Mouse (Mus musculus) layer of hippocampus, postnatal 36 days (tissue): ENCODE measurements around the gene Rpl22l1. TPM values are rescaled to one million over a fixed set of nuclear protein-coding genes. Genes with fewer than 3 reads are reported as not detected.
"Not testable (repeated sequence)": the region's sequence is repeated elsewhere in the genome, so short reads cannot be mapped to it uniquely, and the experiment has no call there.

Source experiments
- DNase-seq, 2 experiments: peaks; one replicate each; pipeline ENCODE4 v3.0.0; 2022
- total RNA-seq, 2 experiments: library from RNA; stranded (reverse); gene quantifications; 2 replicates each; pipeline ENCODE4 v1.2.3; 2021

Rpl22l1 gene
- total RNA-seq: 100 to 1,000 TPM; 190 to 201 TPM

DNA sequence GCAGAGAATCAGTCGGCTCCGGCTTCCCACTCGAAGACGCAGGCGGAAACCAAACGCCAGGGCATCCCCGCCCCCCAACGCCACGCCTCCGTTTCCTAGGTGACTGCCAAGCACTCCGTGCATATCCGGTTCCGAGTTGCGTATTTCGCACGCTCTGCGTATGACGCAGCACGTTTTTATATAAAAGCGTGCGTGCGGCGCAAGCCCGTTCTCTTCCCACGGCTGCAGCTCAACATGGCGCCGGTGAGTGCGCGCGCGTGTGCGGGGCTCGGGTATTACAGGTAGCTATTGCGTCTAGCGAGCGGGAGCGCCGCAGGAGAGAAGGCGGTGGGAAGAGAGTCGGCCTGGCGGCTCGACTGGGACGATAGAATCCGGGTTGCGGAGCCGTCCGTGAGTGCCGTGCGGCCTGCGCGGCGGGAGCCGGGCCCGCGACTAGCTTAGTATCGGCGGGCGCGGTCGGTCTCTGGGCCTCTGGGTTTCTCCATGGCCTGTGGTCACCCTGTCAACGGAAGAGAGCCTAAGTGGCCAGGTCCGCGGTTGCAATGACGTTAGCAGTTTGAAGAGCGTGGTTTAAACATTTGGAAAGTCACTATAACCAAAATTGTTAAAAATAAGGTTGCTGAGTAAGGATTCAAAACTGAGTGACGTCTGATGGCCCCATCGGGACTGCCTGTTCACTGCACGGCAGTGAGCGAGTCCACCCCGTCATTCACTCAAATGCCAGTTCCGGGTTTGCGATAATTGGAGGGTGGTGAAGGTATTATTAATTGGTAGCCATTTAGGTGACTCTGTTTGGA, at the start of gene Rpl22l1:
TSS of gene Rpl22l1 (plus strand) at position 136 of the 797 bp plus-strand sequence.
- DNase-seq: peak; percentile 98 to 99

DNA sequence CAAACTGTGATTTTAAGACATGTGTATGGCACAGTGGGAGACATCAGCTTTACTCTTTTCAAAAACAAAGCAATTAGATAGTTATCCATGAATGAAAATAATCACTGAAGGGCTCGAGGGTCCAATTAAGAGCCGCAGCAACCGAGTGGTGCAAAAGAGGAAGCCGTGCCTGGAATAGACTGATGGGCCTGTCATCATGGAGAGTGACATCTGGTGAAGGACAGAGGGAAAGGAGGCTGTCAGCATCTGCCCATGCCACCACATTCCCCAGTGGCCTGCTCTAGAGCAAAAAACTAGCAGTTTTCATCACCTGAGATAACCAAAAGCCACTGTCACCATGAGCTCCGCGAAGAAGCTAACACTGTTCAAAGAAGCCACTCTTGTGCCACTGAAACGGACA, 49.8 kb upstream of the Rpl22l1 start:
- no peak for DNase-seq

DNA sequence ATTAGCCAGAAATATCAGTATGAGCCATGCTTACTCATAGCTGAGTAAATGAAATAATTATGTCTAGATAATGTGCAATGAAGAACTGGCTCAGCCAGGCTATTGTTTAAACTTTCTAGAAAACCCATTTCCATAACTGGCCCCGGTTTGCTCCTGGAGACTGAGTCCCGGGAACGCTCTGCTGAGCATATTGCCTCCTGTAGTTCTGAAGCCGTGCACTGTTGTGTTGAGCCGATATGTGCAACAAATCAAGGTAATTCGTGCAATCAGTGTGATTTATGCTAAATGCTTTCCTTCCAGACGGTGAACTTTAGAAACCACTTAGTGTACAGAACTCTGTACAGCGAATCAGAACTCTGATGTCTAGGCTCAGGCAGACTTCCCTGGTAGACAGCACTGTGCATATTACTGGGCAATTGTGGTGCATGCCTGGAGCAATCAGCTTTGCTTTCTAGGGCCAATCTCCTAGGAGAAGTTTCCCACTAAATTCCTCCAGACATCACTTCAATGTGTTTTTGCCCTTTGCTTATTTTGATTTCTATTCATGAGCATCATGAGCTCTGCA, 43.9 kb upstream of the Rpl22l1 start:
- no peak for DNase-seq

DNA sequence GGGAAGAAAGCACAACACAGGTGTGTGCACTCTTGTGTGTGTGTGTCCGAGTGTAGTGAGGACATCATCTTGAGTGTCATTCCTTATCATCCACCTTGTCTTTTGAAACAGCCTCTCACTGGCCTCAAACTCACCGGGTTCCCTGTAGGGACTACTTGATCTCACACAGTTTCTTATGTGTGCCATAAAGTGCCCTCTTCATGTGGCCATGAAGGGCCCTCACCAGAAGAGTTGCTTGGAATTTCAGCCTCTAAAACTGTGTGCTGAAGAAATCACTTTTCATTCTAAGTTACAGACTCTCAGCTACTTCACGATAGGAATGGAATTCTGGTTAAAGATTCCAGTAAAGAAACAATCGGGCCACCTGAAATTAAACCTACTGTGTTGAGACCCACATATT, 38.3 kb upstream of the Rpl22l1 start:
- DNase-seq: no peak

DNA sequence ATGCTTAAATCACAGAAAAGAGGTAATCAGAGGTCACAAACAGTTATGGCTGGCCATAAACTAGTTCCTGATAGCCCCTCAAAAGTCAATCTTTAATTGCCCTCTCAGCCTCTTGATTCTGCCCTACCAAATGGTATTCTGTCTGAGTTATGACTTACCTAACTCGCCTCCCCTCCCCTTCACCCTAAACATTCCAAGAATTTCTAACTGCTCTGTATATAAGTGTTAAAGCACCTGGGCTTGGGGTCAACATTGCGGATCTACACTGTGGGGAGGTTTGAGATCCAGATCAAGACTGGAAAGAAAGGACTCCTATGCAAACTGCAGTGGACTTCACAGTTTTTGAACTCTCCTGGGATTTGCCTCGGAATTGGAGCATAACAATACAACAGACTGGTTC, 37.0 kb upstream of the Rpl22l1 start:
- no peak for DNase-seq

DNA sequence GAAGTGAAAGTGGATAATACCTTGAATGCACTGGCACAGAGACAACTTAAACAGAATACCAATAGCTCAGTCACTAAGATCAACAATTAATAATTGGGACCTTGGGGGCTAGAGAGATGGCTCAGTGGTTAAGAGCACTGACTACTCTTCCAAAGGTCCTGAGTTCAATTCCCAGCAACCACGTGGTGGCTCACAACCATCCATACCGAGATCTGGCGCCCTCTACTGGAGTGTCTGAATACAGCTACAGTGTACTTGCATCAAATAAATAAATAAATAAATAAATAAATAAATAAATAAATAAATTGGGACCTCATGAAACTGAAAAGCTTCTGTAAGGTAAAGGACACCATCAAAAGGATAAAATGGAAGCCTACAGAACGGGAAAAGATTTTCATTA, 32.3 kb upstream of the Rpl22l1 start:
- not testable (repeated sequence) for DNase-seq

DNA sequence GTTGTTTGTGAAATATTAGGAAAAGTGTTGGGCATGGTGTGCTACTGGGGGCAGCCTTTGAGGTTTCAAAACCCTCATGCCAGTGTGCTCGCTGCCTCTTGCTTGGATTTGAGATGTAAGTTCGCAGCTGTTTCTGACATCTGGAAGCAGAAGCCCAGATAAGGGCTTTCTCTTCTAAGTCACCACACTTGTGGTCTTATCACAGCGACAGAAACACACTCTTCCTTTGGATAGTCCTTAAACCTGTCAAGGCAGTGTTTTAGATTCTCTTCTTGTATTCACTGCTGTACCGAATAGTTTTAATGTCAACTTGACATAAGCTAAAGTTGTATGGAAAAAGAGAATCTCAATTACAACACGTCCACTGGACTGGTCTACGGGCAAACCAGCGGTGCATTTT, 29.9 kb upstream of the Rpl22l1 start:
- DNase-seq: no peak

DNA sequence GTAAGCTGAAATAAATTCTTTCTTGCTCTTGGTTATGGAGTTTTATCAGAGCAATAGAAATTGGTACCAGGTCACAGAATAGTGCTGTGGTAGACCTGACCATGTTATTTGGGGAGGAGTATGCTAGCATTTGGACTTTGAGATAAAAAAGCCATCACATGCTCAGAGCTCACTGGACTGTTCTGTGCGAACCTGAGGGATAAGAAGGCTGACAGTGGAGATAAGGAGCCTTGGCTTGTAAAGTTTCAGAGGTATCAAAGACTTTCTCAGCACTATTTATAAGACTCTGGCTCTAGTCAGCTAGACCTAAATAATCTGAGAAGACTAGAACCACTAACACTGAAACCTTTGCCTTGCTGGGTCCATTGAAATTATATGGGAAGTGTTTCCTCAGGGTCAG, 29.3 kb upstream of the Rpl22l1 start:
- DNase-seq: no peak

DNA sequence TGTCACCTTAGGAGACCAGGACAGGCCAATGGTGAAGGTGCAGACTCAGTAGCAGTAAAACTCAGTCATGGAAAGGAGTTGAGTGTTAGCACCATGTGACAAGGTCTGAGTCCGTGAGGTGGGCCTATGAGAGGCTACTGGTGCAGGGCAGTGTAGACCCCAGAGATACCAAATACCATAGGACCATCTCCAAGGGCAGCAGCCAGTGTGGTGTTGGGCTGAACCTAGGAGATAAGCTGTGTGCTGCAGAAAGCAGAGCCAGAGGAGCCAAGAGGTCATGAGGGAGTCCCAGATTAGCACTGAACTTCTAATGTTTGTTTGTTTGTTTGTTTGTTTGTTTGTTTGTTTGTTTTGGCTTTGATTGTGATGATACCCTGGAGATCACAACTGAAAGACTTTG, 28.7 kb upstream of the Rpl22l1 start:
- DNase-seq: no peak

DNA sequence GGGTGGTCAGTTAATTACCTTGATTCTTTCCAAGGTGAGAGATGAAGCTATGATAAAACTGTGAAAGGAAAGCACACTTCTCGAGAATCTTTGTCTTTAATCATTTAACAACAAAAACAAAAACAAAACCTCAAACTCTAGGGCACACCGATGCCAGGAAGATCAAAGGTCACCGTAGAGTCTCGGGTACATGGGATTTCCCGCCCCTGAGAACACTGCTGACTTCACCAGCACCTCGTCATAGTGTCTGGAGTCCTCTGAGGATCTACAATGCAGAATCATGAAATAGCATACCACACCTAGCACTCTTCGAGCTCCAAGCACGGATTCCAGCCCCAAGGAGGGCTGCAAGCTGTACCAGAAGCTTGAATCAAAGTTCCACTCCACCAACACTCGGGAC, 24.7 kb upstream of the Rpl22l1 start:
- DNase-seq: no peak

DNA sequence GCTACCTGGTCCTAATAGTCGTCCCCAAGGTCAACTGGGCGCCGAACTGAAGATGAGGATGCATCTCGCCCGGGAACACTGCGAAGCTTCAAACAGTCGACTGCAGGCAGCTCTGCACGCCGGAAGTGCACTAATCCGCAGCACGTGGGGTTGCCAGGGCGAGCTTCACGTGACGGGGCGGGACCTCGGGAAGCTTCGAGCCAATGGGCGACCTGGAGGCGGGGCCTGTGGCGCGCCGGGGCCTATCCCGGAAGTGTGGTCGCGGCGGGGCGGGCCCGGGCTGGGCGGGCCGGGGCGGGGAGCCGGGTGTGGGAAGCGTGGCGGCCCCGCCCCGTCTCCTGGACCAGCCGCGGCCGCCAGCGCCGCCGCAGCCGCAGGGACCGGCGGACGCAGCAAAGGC, 24.2 kb upstream of the Rpl22l1 start, which contains the start of gene Eif5a2:
TSS of gene Eif5a2 (plus strand) at position 283 of the 400 bp plus-strand sequence.
- peak; percentile 88 to 90 for DNase-seq

DNA sequence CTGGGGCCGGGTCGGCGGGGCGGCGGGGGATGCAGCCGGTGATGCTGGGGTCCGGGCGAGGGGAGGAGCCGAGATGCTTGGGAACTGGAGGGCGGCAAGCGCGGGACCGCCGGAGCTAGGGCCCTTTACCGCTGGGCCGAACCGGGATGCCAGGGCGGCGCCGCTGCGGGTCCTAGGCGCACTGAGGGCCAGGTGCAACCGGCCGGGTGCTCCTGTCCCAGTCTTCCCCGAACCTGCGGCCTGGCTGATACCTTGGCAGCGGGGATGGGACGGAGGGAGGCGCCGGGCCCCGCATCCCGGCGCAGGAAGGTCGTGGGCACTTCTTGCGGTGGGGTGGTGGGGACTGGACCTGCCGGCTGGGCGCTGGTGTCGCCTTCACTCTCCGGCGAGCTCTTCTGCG, 23.8 kb upstream of the Rpl22l1 start:
- DNase-seq: no peak

DNA sequence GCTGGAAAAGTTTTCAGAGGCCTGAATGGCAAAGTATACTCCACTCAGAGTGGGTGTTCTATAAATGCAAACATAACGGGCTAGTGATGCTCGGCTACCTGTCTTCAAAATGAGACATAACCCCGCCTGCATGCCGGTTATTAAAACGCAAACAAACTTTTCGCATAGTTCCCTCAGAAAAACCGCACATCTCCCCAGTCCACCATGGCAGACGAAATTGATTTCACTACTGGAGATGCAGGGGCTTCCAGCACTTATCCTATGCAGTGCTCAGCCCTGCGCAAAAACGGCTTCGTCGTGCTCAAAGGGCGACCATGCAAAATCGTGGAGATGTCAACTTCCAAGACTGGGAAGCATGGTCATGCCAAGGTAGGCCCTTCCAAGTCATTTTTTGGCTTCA, 23.4 kb upstream of the Rpl22l1 start:
- no peak for DNase-seq

DNA sequence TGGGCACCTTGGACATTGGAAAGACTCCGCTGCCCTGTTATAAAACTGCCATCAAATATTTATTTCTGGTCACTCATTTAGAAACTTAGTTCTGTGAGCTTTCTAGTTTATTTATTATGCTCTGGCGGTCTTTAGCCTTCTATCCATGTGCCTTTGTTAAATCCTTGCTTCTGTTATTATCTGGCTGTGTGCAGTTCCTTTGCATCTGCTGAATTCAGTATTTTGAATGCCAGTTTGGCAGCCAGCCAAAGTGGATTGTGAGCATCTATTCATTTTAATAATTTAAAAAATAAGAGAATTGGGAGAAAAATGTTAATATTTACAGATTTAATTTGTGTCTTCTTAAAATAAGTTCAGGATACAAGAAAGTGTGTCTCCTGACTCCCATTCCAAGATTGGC, 21.1 kb upstream of the Rpl22l1 start:
- DNase-seq: no peak

DNA sequence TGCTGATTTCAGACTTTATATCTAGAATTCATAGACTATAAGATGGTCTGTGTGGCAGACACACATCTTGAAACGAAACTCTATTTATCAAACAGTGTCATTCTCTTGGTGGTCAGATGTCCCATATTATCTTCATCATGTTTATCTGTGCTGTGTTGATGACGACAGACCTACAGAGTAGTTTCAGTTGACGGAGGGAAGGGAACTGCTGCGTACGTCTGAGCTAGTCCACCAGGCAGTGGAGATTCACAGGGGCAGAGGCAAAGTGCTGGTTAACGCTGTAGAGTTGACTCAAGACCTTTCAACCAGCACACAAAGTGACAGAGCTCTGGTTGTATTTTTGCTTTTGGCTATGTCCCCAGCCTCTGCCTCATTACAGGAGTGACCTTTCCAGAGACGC, 10.4 kb upstream of the Rpl22l1 start:
- no peak for DNase-seq

DNA sequence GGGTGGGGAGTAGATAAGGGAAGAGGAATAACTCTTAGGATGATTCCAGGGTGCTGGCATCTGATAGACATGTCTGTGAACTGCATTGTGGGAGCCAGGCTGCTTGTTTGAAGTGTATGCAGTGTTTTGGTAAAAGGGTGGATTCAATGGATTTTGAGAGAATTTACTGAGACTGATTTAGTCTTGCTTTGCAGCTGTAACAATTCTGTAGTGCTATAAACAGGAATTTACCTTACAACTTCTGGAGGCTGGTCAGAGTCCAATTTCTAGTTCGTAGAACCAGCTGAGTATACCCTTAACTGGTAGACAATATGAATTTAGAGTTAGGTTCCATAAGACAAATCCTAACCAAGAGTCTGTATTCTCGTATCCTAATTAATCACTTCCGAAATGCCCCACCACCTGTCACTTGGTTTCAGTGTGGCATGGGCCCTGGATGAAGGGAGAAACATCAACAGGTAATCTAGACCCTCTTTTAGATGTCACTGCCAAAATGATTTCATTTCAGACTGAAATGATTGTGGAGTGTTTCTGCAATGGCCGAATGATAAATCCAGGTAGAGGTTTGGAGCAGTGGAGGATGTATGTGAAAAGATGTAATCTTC, 2.9 kb downstream of the Rpl22l1 start:
- DNase-seq: no peak

DNA sequence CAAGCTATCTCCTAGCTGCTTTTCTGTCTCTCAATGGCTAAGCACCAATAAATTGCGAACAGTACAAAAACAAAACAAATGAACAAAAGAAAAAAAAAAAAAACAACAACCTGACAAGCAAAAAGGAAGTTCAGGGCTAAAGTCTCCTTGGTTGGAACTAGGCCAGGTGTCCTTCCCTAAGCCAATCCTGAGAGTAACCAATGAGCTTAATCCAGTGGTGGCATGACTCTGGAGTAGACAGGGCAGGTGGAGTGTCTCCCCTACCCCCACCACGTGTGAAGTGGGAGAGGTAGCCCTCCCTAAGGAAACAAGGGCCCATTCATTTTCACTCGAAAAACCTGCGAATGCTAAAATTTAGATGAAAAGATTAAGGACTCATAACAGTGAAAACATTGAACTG, 6.2 kb downstream of the Rpl22l1 start:
- DNase-seq: no peak

DNA sequence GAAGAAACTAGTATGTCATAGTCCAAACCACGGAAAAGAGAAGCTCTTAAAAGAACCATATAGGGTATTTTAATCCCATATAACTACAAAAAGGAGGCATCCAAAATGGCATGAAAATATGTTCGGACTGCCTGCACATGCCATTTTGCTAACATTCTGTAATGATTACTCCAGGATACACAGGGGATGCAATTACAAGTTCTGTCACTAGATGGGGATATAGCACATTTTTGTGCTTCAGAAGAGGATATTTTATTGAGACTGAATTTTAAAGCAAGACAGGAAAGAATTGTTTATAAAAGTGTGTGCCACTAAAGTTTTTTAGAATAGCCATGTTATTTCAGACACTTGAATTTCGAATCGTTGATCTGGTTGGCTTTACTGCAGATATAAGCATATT, 9.1 kb downstream of the Rpl22l1 start:
- DNase-seq: no peak

DNA sequence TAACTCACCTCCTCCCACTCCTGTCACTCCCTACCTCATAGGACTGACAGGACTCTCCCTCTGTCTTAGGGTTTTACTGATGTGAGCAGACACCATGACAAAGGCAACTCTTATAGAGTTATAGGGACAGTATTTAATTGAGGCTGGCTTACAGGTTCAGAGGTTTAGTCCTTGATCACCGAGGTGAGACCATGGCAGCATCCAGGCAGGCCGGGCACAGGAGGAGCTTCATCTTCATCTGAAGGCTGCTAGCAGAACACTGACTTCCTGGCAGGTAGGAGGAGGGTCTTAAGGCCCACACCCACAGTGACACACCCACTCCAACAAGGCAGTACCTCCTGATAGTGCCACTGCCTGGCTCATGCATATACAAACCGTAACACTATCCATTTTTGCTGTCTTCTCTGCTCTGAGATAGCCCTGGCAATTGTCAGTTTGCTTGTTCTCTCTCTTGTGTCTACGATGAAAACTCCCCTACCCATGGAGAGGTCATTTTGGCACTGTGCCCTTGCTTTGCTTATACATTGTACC, 10.8 kb downstream of the Rpl22l1 start:
- DNase-seq: no peak

DNA sequence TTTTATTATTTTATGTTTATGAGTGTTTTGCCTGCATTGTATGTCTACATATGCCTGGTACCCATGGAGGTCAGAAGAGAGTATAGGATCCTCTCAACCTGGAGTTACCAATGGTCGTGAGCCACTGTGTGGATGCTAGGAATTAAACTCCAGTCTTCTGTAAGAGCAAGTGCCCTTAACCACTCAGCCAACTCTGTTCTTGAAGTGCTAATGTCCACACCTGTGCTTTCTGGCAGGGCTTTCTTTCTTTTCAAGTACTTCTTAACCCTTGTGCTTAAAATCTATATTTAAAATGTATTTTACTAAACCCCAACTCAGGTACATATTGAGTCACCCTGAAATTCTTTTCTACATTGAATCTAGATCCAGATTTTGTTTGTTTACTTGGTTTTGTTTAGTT, 21.0 kb downstream of the Rpl22l1 start:
- DNase-seq: no peak

DNA sequence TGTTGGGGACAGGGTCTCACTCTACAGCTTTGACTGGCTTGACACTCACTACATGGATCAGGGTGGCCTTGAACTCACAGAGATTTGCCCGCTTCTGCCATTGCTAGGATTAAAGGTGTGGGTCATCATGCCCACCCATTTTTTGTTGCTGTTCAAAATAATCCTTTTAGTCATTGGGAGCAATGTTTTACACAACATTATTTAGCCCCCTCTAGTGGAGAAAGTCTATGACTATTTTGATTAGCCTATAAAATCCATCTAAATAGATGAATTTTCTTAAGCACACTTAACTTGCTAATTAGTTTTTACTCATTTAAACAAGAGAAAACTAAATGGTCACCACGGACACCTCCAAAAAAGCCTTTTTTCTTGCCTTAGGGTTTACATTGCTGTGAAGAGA, 22.4 kb downstream of the Rpl22l1 start:
- DNase-seq: no peak

DNA sequence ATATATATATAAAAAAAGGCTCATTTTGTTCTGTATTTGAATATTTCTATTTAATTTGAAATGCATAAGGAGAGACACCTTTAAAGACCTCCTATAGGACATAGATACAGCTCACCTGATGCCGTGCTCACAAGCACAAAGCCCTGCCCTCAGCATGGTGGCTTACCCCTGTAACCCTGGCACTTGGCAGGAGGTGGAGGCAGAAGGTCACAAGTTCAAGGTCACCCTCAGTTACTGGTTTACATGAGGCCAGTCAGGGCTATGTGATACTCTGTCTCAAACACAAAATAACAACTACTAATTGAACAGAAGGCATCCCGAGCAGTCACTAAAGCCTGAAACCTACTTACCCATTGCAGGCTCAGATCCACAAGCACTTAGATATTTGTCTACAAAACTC, 24.2 kb downstream of the Rpl22l1 start:
- DNase-seq: no peak

DNA sequence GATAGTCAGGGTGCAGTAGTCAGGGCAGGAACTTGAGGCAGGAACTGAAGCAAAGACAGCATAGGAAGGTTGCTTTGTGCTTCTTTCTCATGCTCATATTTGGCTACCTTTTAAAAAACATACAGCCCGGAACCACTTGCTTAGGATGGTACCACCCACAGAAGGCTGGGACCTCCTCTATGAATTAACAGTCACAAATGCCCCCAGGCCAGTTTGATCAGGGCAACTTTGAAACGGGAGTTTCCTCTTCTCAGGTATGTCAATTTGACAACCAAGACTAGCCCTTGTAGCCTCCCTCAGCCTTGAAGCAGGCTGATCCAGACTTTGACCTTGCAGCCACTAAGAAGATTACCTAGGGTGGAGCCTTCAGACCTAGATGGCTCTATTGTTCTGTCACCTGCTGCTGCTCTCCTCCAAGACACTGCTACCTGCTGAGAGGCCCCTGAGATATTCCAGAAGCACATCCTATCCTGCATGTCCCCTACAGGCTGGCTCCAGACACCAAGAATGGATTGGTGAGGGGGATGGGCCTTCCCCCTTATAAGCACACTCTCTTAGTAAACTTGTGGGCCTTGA, 31.6 kb downstream of the Rpl22l1 start:
- no peak for DNase-seq
